Mouse (Mus musculus) inflammation-experienced regulatory T-cells, adult 6 months (primary cell): ENCODE measurements around the gene Lman1l. TPM values are rescaled to one million over a fixed set of nuclear protein-coding genes. Genes with fewer than 3 reads are reported as not detected.
A peak's percentile ranks its signal among the peaks of the same experiment; 100 is the strongest.

Experiments
- ATAC-seq: one replicate; pipeline ENCODE4 v1.8.0; 2017
- polyA plus RNA-seq, 3 experiments: library from polyadenylated mRNA; unstranded; fragments of 100-300 nt; shearing (Covaris generic); gene quantifications; one replicate each; pipeline ENCODE4 v1.2.1; 2017

Gene Lman1l
- polyA plus RNA-seq, 3 experiments from 2014 or later = 0.23 to 0.97 (median 0.40) TPM

GRCm38 (mm10) chr9:57617556-57618169 lies 2.9 kb downstream of the Lman1l start:
- ATAC-seq = no peak

GRCm38 (mm10) chr9:57614786-57615185 lies 5.8 kb downstream of the Lman1l start:
- ATAC-seq = no peak

- ATAC-seq = no peak
Measured at GRCm38 (mm10) chr9:57613975-57614374, 6.6 kb downstream of the Lman1l start.

GRCm38 (mm10) chr9:57612587-57612986 lies 8.0 kb downstream of the Lman1l start:
- no peak for ATAC-seq

- no peak for ATAC-seq
Measured at GRCm38 (mm10) chr9:57610359-57610826, 10.2 kb downstream of the Lman1l start.

GRCm38 (mm10) chr9:57609803-57610202 lies 10.8 kb downstream of the Lman1l start:
- ATAC-seq = no peak

GRCm38 (mm10) chr9:57606139-57606851 lies 14.3 kb downstream of the Lman1l start, which contains the start of gene Cplx3:
TSS of gene Cplx3 (minus strand) at chr9:57606281.
- ATAC-seq = no peak

GRCm38 (mm10) chr9:57605503-57605902 lies 15.1 kb downstream of the Lman1l start:
- no peak for ATAC-seq

GRCm38 (mm10) chr9:57604875-57605274 lies 15.7 kb downstream of the Lman1l start:
- ATAC-seq = no peak

GRCm38 (mm10) chr9:57602098-57602497 lies 18.5 kb downstream of the Lman1l start:
- ATAC-seq = no peak

- ATAC-seq = no peak
Measured at GRCm38 (mm10) chr9:57601353-57601706, 19.2 kb downstream of the Lman1l start.

GRCm38 (mm10) chr9:57600620-57601352 lies 19.8 kb downstream of the Lman1l start:
- no peak for ATAC-seq

GRCm38 (mm10) chr9:57598851-57599563 lies 21.6 kb downstream of the Lman1l start:
- no peak for ATAC-seq

GRCm38 (mm10) chr9:57597929-57598382 lies 22.6 kb downstream of the Lman1l start:
- no peak for ATAC-seq

- ATAC-seq = no peak
Measured at GRCm38 (mm10) chr9:57597265-57597664, 23.3 kb downstream of the Lman1l start.

- ATAC-seq = no peak
Measured at GRCm38 (mm10) chr9:57594174-57594509, 26.4 kb downstream of the Lman1l start.

- ATAC-seq = no peak
Measured at GRCm38 (mm10) chr9:57593454-57594173, 27.0 kb downstream of the Lman1l start.

- ATAC-seq = no peak
Measured at GRCm38 (mm10) chr9:57590726-57591125, 29.8 kb downstream of the Lman1l start.

GRCm38 (mm10) chr9:57589224-57590126 lies 31.1 kb downstream of the Lman1l start, which contains the start of gene Ulk3:
TSS of gene Ulk3 (plus strand) at chr9:57589452.
- peak; percentile 91 for ATAC-seq

GRCm38 (mm10) chr9:57584991-57585390 lies 35.6 kb downstream of the Lman1l start:
- ATAC-seq = no peak
